Mouse (Mus musculus) ES-Bruce4 (cell line): ENCODE measurements at regions not wholly inside any gene's neighbourhood (a gene's known extent, or its start where the extent isn't known, plus 50 kb on each side); places are given as distances from the start of the nearest gene placed in this dataset.

Source experiments
- CTCF ChIP-seq: IDR thresholded peaks from one replicate; pipeline ENCODE4 v1.8.1; 2011; ENCODE audit warnings: low read depth, low read length
- EP300 ChIP-seq: IDR thresholded peaks from 2 replicates; pipeline ENCODE4 v1.6.1; 2011; ENCODE audit warnings: low read depth, low read length; ENCODE audit not compliant: insufficient read depth
- POLR2A ChIP-seq: IDR thresholded peaks from one replicate; pipeline ENCODE4 v1.8.1; 2011; ENCODE audit warnings: low read length; ENCODE audit not compliant: insufficient read depth

DNA sequence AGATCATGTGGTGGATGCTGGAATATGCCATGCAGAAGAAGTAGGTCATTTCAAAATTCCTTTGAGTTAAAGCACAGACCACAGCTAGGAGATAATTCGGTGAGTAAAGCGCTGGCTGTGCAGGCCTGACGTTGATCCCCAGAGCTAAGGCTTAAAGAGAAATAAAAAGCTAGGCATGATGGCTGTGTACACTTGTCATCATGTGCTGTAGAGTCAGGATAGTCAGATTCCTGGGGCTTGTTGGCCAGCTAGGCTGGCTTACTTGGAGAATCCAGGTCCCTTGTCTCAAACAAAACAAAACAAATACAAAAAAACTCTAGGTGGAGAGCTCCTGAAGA is 70.7 kb downstream of the Dact1 start:
- TF ChIP-seq EP300 (no peak), CTCF (no peak), POLR2A (no peak)
